Mouse (Mus musculus): ENCODE measurements around the gene Bpnt1. TPM values are rescaled to one million over a fixed set of nuclear protein-coding genes. Genes with fewer than 3 reads are reported as not detected.
A peak's percentile ranks its signal among the peaks of the same experiment; 100 is the strongest.

Bpnt1 gene
- total and polyA plus RNA-seq, 3 experiments = 22.0 to 29.1 TPM; not detected in 1

DNA sequence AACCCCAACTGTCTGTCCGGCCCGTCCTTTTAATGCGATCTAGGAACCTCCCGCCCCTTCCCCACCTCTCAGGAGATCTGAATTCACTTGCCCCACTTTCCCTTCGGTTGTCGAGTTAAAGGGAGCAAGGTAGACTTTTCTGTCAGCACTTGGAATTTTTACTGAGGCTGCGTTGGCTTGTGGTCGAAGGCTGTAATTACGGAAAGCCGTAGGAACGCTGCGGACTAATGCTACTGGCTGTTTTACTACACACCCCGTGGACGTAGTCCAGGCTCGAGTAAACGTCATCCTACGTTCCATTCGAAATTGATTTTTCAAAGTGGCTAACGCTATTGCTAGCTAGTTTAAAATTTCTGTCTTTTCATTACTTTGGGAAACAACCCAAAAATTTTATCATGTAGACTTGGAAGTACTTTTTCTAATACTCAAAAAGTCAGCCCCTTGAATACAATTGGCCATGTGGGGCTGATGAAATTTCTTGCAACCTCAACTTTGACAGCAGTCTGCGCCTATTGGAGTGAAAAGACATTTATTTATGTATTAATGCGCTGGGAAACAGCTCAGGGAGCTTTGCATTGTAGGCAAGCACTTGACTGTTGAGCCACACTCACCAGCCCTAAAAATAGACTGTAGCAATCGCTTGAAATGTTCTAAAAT lies 31.7 kb downstream of the Bpnt1 start:
- peaks cover 49% of the 10 kb centered on the region for H3K79me2 ChIP-seq (ENCODE audit: control insufficient read depth, insufficient read depth, low read length, poor library complexity)
- H3K27me3 ChIP-seq (ENCODE audit: control insufficient read depth in 1 of 2, insufficient read depth in 2 of 2, low read length in 2 of 2) = no peaks in the 10 kb centered on the region
- H3K27ac ChIP-seq (ENCODE audit: control insufficient read depth, low read depth, low read length) = peak overlapping the region; percentile 91
- peaks cover 23 to 37% of the 10 kb centered on the region in 2 experiments for H3K36me3 ChIP-seq (ENCODE audit: control insufficient read depth in 1 of 2, insufficient read depth in 2 of 2, low read length in 2 of 2)
- H3K9ac ChIP-seq (ENCODE audit: control insufficient read depth, low read depth, low read length, poor library complexity, severe bottlenecking) = peak overlapping the region; percentile 91
- peak; percentile 88 for DNase-seq (ENCODE audit: low read depth, low spot score)
- peak overlapping the region; percentile 86 to 92 for H3K4me3 ChIP-seq (ENCODE audit: control insufficient read depth in 1 of 2, insufficient read depth in 1 of 2, low read depth in 2 of 2, low read length in 2 of 2)
- peaks cover 4 to 10% of the 10 kb centered on the region in 2 experiments; a peak in 3 of 4 replicates for H3K4me1 ChIP-seq (ENCODE audit: control insufficient read depth in 1 of 2, insufficient read depth in 2 of 2, low read length in 2 of 2)
- no peaks in the 10 kb centered on the region for H3K9me3 ChIP-seq (replicated peaks; ENCODE audit: insufficient read depth, low read length)
- TF ChIP-seq USF1 (IDR thresholded peaks at IDR 0.05; ENCODE audit: low read depth, low read length) (no peak), ZMIZ1 (IDR thresholded peaks at IDR 0.05; ENCODE audit: low read depth, low read length) (no peak), KAT2A (conservative IDR thresholded peaks at IDR 0.05; ENCODE audit: low read depth, low read length) (peak; percentile 34; the same call in 1 of the 2 replicates), JUND (IDR thresholded peaks at IDR 0.05; ENCODE audit: low read depth, low read length) (no peak), RAD21 (IDR thresholded peaks at IDR 0.05; ENCODE audit: low read depth, low read length) (no peak), MAZ (IDR thresholded peaks at IDR 0.05; ENCODE audit: low read depth, low read length) (no peak), ZNF384 (IDR thresholded peaks at IDR 0.05; ENCODE audit: low read depth, low read length) (no peak), TCF12 (IDR thresholded peaks at IDR 0.05; ENCODE audit: low read depth, low read length) (0 out of 2 replicates have a peak, but pooled peaks have one; percentile 19), ZC3H11A (IDR thresholded peaks at IDR 0.05; ENCODE audit: low read depth, low read length) (no peak), ETS1 (IDR thresholded peaks at IDR 0.05; ENCODE audit: low read depth, low read length) (peak; percentile 46), GABPA (IDR thresholded peaks at IDR 0.05; ENCODE audit: low read depth, low read length) (no peak), MYC (IDR thresholded peaks at IDR 0.05; ENCODE audit: low read depth, low read length) (peak; percentile 98), USF2 (IDR thresholded peaks at IDR 0.05; ENCODE audit: borderline replicate concordance in 1 of 2, insufficient read depth in 1 of 2, low read depth in 1 of 2, low read length in 2 of 2) (no peak), TBP (IDR thresholded peaks at IDR 0.05; ENCODE audit: low read depth, low read length) (peak; percentile 59), CHD1 (IDR thresholded peaks at IDR 0.05; ENCODE audit: low read depth, low read length) (peak; percentile 51; the same call in 1 of the 2 replicates), EP300 (IDR thresholded peaks at IDR 0.05; ENCODE audit: low read depth in 1 of 2, low read length in 2 of 2) (no peak), E2F4 (IDR thresholded peaks at IDR 0.05; ENCODE audit: borderline replicate concordance, low read depth, low read length) (no peak), CHD2 (IDR thresholded peaks at IDR 0.05; ENCODE audit: low read length) (no peak), NELFE (IDR thresholded peaks at IDR 0.05; ENCODE audit: low read depth, low read length) (no peak), ELF1 (IDR thresholded peaks at IDR 0.05; ENCODE audit: low read depth, low read length) (peak; percentile 21; the same call in 1 of the 2 replicates), HCFC1 (IDR thresholded peaks at IDR 0.05; ENCODE audit: low read depth, low read length) (peak; percentile 67), MAX (IDR thresholded peaks at IDR 0.05; ENCODE audit: low read length) (peak; percentile 87), BHLHE40 (IDR thresholded peaks at IDR 0.05; ENCODE audit: borderline replicate concordance, low read depth, low read length) (no peak), POLR2A (IDR thresholded peaks at IDR 0.05; ENCODE audit: control insufficient read depth in 1 of 2, insufficient read depth in 1 of 2, low read depth in 1 of 2, low read length in 2 of 2, poor library complexity in 1 of 2) (no peak), NRF1 (IDR thresholded peaks at IDR 0.05; ENCODE audit: insufficient read depth, low read depth, low read length, poor library complexity, severe bottlenecking) (peak; percentile 44; the same call in 1 of the 2 replicates), SIN3A (IDR thresholded peaks at IDR 0.05; ENCODE audit: low read length) (peak; percentile 84), RCOR1 (IDR thresholded peaks at IDR 0.05; ENCODE audit: low read depth, low read length) (no peak), TAL1 (IDR thresholded peaks at IDR 0.05; ENCODE audit: low read length) (no peak), MYB (IDR thresholded peaks at IDR 0.05; ENCODE audit: low read depth, low read length) (no peak), CTCF (IDR thresholded peaks at IDR 0.05 in 2 of 3, conservative IDR thresholded peaks at IDR 0.05 in 1 of 3; ENCODE audit: control insufficient read depth in 1 of 3, insufficient read depth in 1 of 3, low read depth in 2 of 3, low read length in 3 of 3, poor library complexity in 1 of 3, severe bottlenecking in 1 of 3) (no peak), MEF2A (IDR thresholded peaks at IDR 0.05; ENCODE audit: extremely low read depth, insufficient replicate concordance, low read depth, low read length, poor library complexity, severe bottlenecking) (peak; percentile 60; the same call in 1 of the 2 replicates), MXI1 (IDR thresholded peaks at IDR 0.05; ENCODE audit: low read depth, low read length) (peak; percentile 94; the same call in 1 of the 2 replicates), POLR2AphosphoS2 (IDR thresholded peaks at IDR 0.05; ENCODE audit: low read length) (peak; percentile 68), POLR2AphosphoS5 (IDR thresholded peaks at IDR 0.05; ENCODE audit: borderline replicate concordance, low read depth, low read length) (no peak; the same call in 1 of the 2 replicates), UBTF (IDR thresholded peaks at IDR 0.05; ENCODE audit: borderline replicate concordance, insufficient read depth, low read depth, low read length) (no peak), ZKSCAN1 (IDR thresholded peaks at IDR 0.05; ENCODE audit: low read depth, low read length) (no peak)
